Mouse (Mus musculus) midbrain, postnatal 0 days (tissue): ENCODE measurements around the gene Tmem135. TPM values are rescaled to one million over a fixed set of nuclear protein-coding genes. Genes with fewer than 3 reads are reported as not detected.

Experiments used
- ATAC-seq: fragments of 200-750 bp; cut with Nextera tagmentation; 2 replicates; pipeline ENCODE4 v1.8.0; 2017; ENCODE audit warnings: moderate number of reproducible peaks, mild to moderate bottlenecking, moderate TSS enrichment, moderate library complexity; ENCODE audit not compliant: low FRiP score
- DNase-seq: peaks from one replicate; pipeline ENCODE4 v3.0.0-alpha.2; 2015; ENCODE audit warnings: low spot score
- H3K27ac ChIP-seq: fragments of 300-500 bp; sonication (generic); 2 replicates; pipeline ENCODE4 v1.5.1; 2014; ENCODE audit warnings: low read depth, mild to moderate bottlenecking, low read length, mixed read lengths
- H3K27me3 ChIP-seq: fragments of 300-500 bp; sonication (generic); 2 replicates; pipeline ENCODE4 v1.6.1; 2014; ENCODE audit warnings: low read length, control low read depth, mixed read lengths; ENCODE audit not compliant: insufficient read depth
- H3K36me3 ChIP-seq: fragments of 300-500 bp; sonication (generic); 2 replicates; pipeline ENCODE4 v1.6.1; 2014; ENCODE audit warnings: low read length, control low read depth, mixed read lengths; ENCODE audit not compliant: insufficient read depth
- H3K4me1 ChIP-seq: fragments of 300-500 bp; sonication (generic); 2 replicates; pipeline ENCODE4 v1.6.1; 2014; ENCODE audit warnings: mild to moderate bottlenecking, control low read depth, antibody characterized with exemption, low read length, mixed read lengths; ENCODE audit not compliant: insufficient read depth
- H3K4me2 ChIP-seq: fragments of 300-500 bp; sonication (generic); 2 replicates; pipeline ENCODE4 v1.6.1; 2014; ENCODE audit warnings: low read depth, mild to moderate bottlenecking, low read length, mixed read lengths; ENCODE audit not compliant: poor library complexity, severe bottlenecking
- H3K4me3 ChIP-seq: fragments of 300-500 bp; sonication (generic); 2 replicates; pipeline ENCODE4 v1.5.1; 2014; ENCODE audit warnings: low read depth, mild to moderate bottlenecking, low read length, moderate library complexity
- H3K9ac ChIP-seq: fragments of 300-500 bp; sonication (generic); replicated peaks from 2 replicates; pipeline ENCODE4 v1.6.1; 2014; ENCODE audit warnings: mild to moderate bottlenecking, low read length, moderate library complexity, mixed read lengths; ENCODE audit not compliant: poor library complexity, severe bottlenecking
- H3K9me3 ChIP-seq: fragments of 300-500 bp; sonication (generic); 2 replicates; pipeline ENCODE4 v1.6.1; 2016; ENCODE audit warnings: low read length, control low read depth
- CTCF ChIP-seq: IDR thresholded peaks from 2 replicates; pipeline ENCODE4 v1.5.1; 2016; ENCODE audit warnings: antibody characterized with exemption, mild to moderate bottlenecking
- WGBS: fragments of 180-500 bp; shearing (Covaris S2); extraction: QIAGEN DNeasy Blood & Tissue Kit; methylation state at CpG from one replicate; pipeline ENCODE4 v1.1.7; 2014; 5-methylcytosine and 5-hydroxymethylcytosine counted together
- polyA plus RNA-seq: library from polyadenylated mRNA; unstranded; fragments of >200 nt; fragmentation: Nextera tagmentation; extraction: Ambion mirVana; gene quantifications from 2 replicates; pipeline ENCODE4 v1.2.1, GENCODE M21; 2015
- total RNA-seq: library from RNA; depleted of rRNA; stranded (reverse); fragments of >200 nt; gene quantifications from 2 replicates; pipeline ENCODE4 v1.2.3, GENCODE M21; 2014; rRNA removed

The Tmem135 gene
- total RNA-seq (34.9 and 35.7 TPM in 2 replicates), polyA plus RNA-seq (28.7 and 33.5 TPM in 2 replicates)

- Histone ChIP-seq H3K9ac (peak within 1 kb of the TSS; percentile 77), H3K27ac (peak within 1 kb of the TSS; percentile 69), H3K4me2 (peak within 1 kb of the TSS; percentile 99), H3K4me1 (no peaks in the 10 kb centered on the region), H3K9me3 (no peaks in the 10 kb centered on the region), H3K27me3 (no peaks in the 10 kb centered on the region), H3K36me3 (no peaks in the 10 kb centered on the region), H3K4me3 (peak within 1 kb of the TSS; percentile 74)
- WGBS: under 1% methylated on average over 55 of the region's 62 CpGs
- peak; percentile 20 for TF ChIP-seq CTCF
- DNase-seq (peak; percentile 95), ATAC-seq (peak; percentile 95)
Observed at GRCm38 (mm10) chr7:89404081-89404733, at the start of gene Tmem135, which contains the start of gene Fzd4. Tmem135 (minus strand) TSS chr7:89404222. Fzd4 (plus strand) TSS chr7:89404355.

- H3K9me3 ChIP-seq: no peaks in the 10 kb centered on the region
- H3K27me3 ChIP-seq: no peaks in the 10 kb centered on the region
- H3K4me3 ChIP-seq: no peak overlapping the region
- H3K36me3 ChIP-seq: no peaks in the 10 kb centered on the region
- no peak for ATAC-seq
- no peak for TF ChIP-seq CTCF
- WGBS: 66% methylated on average over 2 of the region's 2 CpGs
- no peaks in the 10 kb centered on the region for H3K4me1 ChIP-seq
- H3K27ac ChIP-seq: no peak overlapping the region
- H3K9ac ChIP-seq: no peak overlapping the region
- no peak overlapping the region for H3K4me2 ChIP-seq
- no peak for DNase-seq
Observed at GRCm38 (mm10) chr7:89450312-89450711, 46.3 kb upstream of the Tmem135 start.

- H3K36me3 ChIP-seq: no peaks in the 10 kb centered on the region
- TF ChIP-seq CTCF: no peak
- no peaks in the 10 kb centered on the region for H3K27me3 ChIP-seq
- H3K9ac ChIP-seq: no peak overlapping the region
- 88% methylated on average over 4 of the region's 4 CpGs for WGBS
- H3K4me1 ChIP-seq: no peaks in the 10 kb centered on the region
- H3K4me2 ChIP-seq: no peak overlapping the region
- ATAC-seq: no peak
- DNase-seq: no peak
- no peak overlapping the region for H3K4me3 ChIP-seq
- H3K27ac ChIP-seq: no peak overlapping the region
- no peaks in the 10 kb centered on the region for H3K9me3 ChIP-seq
Observed at GRCm38 (mm10) chr7:89445137-89445536, 41.1 kb upstream of the Tmem135 start.

- TF ChIP-seq CTCF: no peak
- H3K4me2 ChIP-seq: no peak overlapping the region
- no peaks in the 10 kb centered on the region for H3K36me3 ChIP-seq
- H3K4me3 ChIP-seq: no peak overlapping the region
- no peaks in the 10 kb centered on the region for H3K27me3 ChIP-seq
- ATAC-seq: no peak
- H3K27ac ChIP-seq: no peak overlapping the region
- no peaks in the 10 kb centered on the region for H3K9me3 ChIP-seq
- H3K9ac ChIP-seq: no peak overlapping the region
- H3K4me1 ChIP-seq: no peaks in the 10 kb centered on the region
- no peak for DNase-seq
- 61% methylated on average over 4 of the region's 4 CpGs for WGBS
Observed at GRCm38 (mm10) chr7:89442242-89442641, 38.2 kb upstream of the Tmem135 start.

DNA sequence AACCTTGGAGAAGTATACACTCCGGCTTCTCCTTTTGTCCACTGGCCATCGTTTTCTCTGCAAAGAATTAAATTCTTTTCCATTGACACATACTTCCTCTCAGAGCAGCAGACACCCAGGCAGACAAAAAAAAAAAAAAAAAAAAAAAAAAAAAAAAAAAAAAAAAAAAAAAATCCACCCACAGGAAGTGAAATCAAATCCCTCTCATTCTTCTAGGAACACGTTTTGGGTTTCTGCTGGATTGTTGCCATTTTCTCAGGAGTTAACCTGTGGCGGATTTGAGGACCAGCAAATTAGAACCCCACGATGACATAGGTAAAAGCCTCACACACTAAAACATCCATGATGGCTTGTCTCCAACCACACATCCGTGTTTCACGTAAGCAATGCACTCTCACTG lies 37.3 kb upstream of the Tmem135 start:
- no peak overlapping the region for H3K4me2 ChIP-seq
- no peak for TF ChIP-seq CTCF
- H3K9ac ChIP-seq: no peak overlapping the region
- H3K4me1 ChIP-seq: no peaks in the 10 kb centered on the region
- no peaks in the 10 kb centered on the region for H3K27me3 ChIP-seq
- DNase-seq: no peak
- no peaks in the 10 kb centered on the region for H3K9me3 ChIP-seq
- no peak overlapping the region for H3K27ac ChIP-seq
- no peaks in the 10 kb centered on the region for H3K36me3 ChIP-seq
- no peak for ATAC-seq
- 77% methylated on average over 7 of the region's 7 CpGs for WGBS
- no peak overlapping the region for H3K4me3 ChIP-seq

GRCm38 (mm10) chr7:89437589-89437988 lies 33.6 kb upstream of the Tmem135 start:
- WGBS: 58% methylated on average over 4 of the region's 4 CpGs
- ATAC-seq (no peak), DNase-seq (peak; percentile 64)
- Histone ChIP-seq H3K4me3 (no peak overlapping the region), H3K4me2 (no peak overlapping the region), H3K9me3 (no peaks in the 10 kb centered on the region), H3K27me3 (no peaks in the 10 kb centered on the region), H3K9ac (no peak overlapping the region), H3K27ac (no peak overlapping the region), H3K36me3 (no peaks in the 10 kb centered on the region), H3K4me1 (no peaks in the 10 kb centered on the region)
- peak; percentile 73 for TF ChIP-seq CTCF
